Mouse (Mus musculus): ENCODE measurements around the gene Ltb.

DNA sequence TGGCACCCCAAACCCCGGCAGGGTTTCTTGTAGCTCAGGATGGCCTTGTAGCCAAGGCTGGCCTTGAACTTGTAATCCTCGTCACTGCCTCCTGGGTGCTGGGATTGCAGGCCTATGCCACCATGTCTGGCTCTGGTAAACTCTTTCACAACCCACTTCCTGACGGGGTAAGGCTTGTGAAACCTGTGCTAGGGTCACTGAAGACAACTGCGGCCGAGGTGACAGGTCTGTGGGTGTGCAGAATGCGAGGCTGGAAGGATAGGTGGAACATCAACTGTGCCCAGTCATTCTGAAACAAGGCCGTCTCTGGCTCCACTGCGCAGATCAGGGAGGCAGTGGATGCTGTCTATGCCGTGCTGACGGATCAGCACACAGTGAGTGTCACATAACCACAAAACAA, 36.8 kb downstream of the Ltb start:
- TF ChIP-seq POLR2A (IDR thresholded peaks at IDR 0.05; ENCODE audit: insufficient read length, low read depth) (no peak), TCF12 (IDR thresholded peaks at IDR 0.05; ENCODE audit: insufficient read depth, poor library complexity, severe bottlenecking) (no peak)
